Mouse (Mus musculus): ENCODE results near the gene Hormad2.
A peak's percentile ranks its signal among the peaks of the same experiment; 100 is the strongest.

Gene Hormad2

DNA sequence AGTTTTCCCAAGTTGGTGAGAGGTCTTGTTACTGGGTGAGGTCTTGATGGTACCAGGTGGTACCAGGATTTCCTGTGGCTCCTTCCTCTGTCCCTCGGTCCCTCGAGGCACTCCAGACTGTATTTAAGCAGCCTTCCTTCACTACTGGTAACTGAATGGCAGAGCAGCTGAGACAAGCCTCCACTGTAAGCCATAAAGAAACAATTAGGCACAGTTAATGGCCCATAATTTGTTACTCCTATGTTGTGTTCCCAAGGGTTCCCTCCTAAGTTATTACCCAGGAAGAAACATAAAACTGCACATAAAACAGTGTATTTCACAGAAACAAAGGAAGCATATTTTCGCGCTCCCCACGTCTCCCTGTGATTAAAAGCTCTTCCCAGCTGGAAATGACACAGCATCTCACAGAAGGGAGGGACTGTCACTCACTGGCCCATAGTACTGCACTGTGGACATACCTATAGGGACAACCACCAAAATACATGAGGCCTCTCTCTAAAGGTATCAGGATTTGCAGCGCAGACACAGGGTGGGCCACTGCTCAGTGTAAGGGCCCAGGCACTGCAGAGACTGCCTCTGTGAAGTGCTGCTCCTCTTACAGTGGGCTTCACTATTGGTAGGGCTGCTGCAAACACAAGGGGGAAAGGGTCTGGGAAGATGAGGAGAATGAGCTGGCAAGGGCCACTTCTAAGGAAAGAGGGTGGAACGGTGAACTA is 31.7 kb upstream of the Hormad2 start:
- H3K27me3 ChIP-seq (ENCODE audit: insufficient read depth, low read length) = no peaks in the 10 kb centered on the region
- TF ChIP-seq NANOG (IDR thresholded peaks at IDR 0.05; ENCODE audit: borderline replicate concordance, low read length) (no peak), CTCF (conservative IDR thresholded peaks at IDR 0.05; ENCODE audit: low read length) (no peak), POU5F1 (IDR thresholded peaks at IDR 0.05; ENCODE audit: borderline replicate concordance, low read length) (no peak)
- H3K4me1 ChIP-seq (replicated peaks; ENCODE audit: low read depth, low read length) = peaks cover 46% of the 10 kb centered on the region
- H3K4me3 ChIP-seq (replicated peaks; ENCODE audit: low read length) = no peak overlapping the region
- H3K36me3 ChIP-seq (ENCODE audit: insufficient read depth, low read length) = no peaks in the 10 kb centered on the region
- H3K9me3 ChIP-seq (ENCODE audit: low read length) = no peaks in the 10 kb centered on the region

DNA sequence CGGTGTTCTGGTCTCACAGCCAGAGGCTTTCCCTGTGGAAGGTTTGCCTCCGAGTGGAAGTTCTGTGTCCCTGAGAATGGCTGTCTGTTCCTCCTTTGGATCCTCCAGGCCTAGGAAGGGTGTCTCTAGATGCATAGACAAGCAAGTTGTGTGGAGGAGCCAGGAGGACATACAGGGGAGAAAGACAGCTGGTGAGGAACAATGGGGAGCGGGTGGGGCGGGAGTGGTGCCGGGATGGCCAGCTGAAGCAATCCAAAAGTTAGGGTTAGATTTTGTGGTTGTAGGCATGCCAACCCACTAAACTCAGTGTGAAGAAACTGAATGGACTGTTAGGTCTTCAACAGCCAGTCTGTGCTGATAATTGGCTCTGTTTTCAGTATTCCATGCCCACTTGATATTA is 30.8 kb upstream of the Hormad2 start:
- no peak for TF ChIP-seq CTCF (conservative IDR thresholded peaks at IDR 0.05; ENCODE audit: low read length)
- H3K4me1 ChIP-seq (replicated peaks; ENCODE audit: low read depth, low read length) = peaks cover 54% of the 10 kb centered on the region
- H3K4me3 ChIP-seq (replicated peaks; ENCODE audit: low read length) = no peak overlapping the region
- no peaks in the 10 kb centered on the region for H3K9me3 ChIP-seq (ENCODE audit: low read length)
- no peaks in the 10 kb centered on the region for H3K36me3 ChIP-seq (ENCODE audit: insufficient read depth, low read length)
- no peaks in the 10 kb centered on the region for H3K27me3 ChIP-seq (ENCODE audit: insufficient read depth, low read length)

DNA sequence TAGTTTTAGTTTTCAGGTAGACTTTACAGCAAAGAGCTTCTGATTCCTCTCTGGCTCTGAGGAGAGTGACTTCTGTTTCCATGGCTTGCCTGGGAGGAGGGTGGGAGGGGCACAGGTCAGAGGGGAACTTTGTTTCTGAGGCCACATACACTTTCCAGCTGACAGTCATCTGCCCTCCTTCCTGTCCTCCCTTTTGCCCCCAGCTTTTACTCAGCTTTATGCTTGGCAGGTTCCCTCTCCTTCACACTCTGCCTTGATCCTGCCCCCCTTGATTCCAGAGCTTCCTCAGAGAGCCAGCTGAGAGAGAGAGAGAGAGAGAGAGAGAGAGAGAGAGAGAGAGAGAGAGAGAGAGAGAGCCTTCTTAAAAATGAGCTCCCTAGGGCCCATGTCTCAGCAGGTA is 30.3 kb upstream of the Hormad2 start:
- TF ChIP-seq NANOG (IDR thresholded peaks at IDR 0.05; ENCODE audit: borderline replicate concordance, low read length) (no peak), CTCF (conservative IDR thresholded peaks at IDR 0.05; ENCODE audit: low read length) (no peak), POU5F1 (IDR thresholded peaks at IDR 0.05; ENCODE audit: borderline replicate concordance, low read length) (no peak)
- Histone ChIP-seq H3K4me3 (replicated peaks; ENCODE audit: low read length) (no peak overlapping the region), H3K4me1 (replicated peaks; ENCODE audit: low read depth, low read length) (peaks cover 58% of the 10 kb centered on the region), H3K27me3 (ENCODE audit: insufficient read depth, low read length) (no peaks in the 10 kb centered on the region), H3K9me3 (ENCODE audit: low read length) (no peaks in the 10 kb centered on the region), H3K36me3 (ENCODE audit: insufficient read depth, low read length) (no peaks in the 10 kb centered on the region)

DNA sequence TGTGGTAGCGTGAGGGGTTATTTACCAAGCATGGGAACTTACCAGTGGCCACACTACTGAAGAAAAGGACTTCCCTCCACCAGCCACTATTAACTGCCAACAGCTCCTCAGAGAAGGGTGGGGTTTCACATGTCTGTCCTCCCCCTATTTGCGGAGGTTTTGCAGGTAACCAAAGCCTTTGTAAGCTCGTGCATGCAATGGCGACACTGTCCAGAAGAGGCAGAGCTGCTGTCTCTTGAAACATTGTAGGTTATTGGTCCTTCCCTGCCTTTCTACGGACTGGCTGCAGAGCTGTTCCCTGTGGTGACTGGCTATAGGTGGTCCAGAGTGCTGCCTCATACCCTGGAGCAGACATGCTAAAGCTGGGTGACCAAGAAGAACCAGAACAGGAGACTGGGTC is 28.2 kb upstream of the Hormad2 start:
- Histone ChIP-seq H3K36me3 (ENCODE audit: insufficient read depth, low read length) (no peaks in the 10 kb centered on the region), H3K4me1 (replicated peaks; ENCODE audit: low read depth, low read length) (peaks cover 76% of the 10 kb centered on the region), H3K9me3 (ENCODE audit: low read length) (no peaks in the 10 kb centered on the region), H3K4me3 (replicated peaks; ENCODE audit: low read length) (no peak overlapping the region), H3K27me3 (ENCODE audit: insufficient read depth, low read length) (no peaks in the 10 kb centered on the region)
- TF ChIP-seq POU5F1 (IDR thresholded peaks at IDR 0.05; ENCODE audit: borderline replicate concordance, low read length) (no peak), CTCF (conservative IDR thresholded peaks at IDR 0.05; ENCODE audit: low read length) (0 out of 2 replicates have a peak, but pooled peaks have one; percentile 19), NANOG (IDR thresholded peaks at IDR 0.05; ENCODE audit: borderline replicate concordance, low read length) (no peak)

DNA sequence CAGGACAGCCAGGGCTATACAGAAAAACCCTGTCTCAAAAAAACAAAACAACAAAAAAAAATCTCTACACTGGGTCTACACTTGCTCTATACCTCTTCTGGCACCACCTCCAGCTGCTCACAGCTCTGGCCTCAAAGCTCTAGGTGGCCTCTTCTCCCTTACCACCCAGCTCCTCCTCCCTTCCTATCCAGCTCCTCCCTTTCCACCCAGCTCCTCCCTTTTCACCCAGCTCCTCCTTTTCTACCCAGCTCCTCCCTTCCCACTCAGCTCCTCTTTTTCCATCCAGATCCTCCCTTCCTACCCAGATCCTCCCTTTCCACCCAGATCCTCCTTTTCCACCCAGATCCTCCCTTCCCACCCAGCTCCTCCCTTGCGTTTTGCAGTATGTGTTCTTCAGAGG is 26.5 kb upstream of the Hormad2 start:
- peaks cover 79% of the 10 kb centered on the region for H3K4me1 ChIP-seq (replicated peaks; ENCODE audit: low read depth, low read length)
- no peaks in the 10 kb centered on the region for H3K36me3 ChIP-seq (ENCODE audit: insufficient read depth, low read length)
- no peaks in the 10 kb centered on the region for H3K27me3 ChIP-seq (ENCODE audit: insufficient read depth, low read length)
- TF ChIP-seq POU5F1 (IDR thresholded peaks at IDR 0.05; ENCODE audit: borderline replicate concordance, low read length) (no peak), CTCF (conservative IDR thresholded peaks at IDR 0.05; ENCODE audit: low read length) (no peak), NANOG (IDR thresholded peaks at IDR 0.05; ENCODE audit: borderline replicate concordance, low read length) (no peak)
- no peak overlapping the region for H3K4me3 ChIP-seq (replicated peaks; ENCODE audit: low read length)
- no peaks in the 10 kb centered on the region for H3K9me3 ChIP-seq (ENCODE audit: low read length)

DNA sequence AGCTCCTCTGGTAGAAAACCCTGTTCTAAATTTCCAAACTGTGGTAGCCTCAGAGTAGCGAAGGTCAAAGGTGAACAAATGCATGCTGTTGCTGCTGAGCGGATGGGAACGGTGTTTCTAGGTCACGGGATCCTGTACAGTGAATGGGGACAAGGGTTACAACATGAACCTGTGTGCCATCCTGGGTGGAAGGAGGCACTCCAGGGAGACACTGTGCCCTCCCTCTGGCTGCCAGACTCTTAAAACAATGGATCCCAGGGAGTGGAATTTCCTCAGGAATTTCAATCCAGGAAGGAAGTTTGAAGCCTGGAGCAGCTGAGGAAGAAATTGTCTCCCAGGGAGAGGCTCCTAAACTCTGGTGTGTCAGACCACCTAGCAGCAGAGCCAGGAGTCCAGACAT is 25.3 kb upstream of the Hormad2 start:
- peak overlapping the region; percentile 24 for H3K4me3 ChIP-seq (replicated peaks; ENCODE audit: low read length)
- no peak for TF ChIP-seq POU5F1 (IDR thresholded peaks at IDR 0.05; ENCODE audit: borderline replicate concordance, low read length)

DNA sequence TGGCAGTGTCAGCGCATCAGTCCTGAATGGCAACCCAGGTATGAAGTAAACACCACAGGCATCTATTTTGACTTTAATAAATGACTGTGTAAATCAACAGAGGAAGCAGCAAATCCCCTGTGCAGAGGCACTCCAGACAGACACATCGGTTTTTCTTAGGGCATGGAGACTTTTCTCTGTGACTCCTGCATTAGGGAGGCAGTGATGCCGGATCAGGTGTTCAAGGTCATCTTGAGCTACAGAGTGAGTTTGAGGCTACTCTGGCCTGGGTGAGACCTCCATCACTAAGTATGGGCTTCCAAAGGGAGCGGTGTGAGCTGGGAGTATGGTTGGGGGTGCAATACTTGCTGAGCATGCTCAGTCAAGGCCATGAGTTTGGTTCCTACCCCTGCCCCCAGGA is 23.7 kb upstream of the Hormad2 start:
- H3K4me1 ChIP-seq (replicated peaks; ENCODE audit: low read depth, low read length) = peaks cover 86% of the 10 kb centered on the region
- H3K36me3 ChIP-seq (ENCODE audit: insufficient read depth, low read length) = no peaks in the 10 kb centered on the region
- no peak for TF ChIP-seq NANOG (IDR thresholded peaks at IDR 0.05; ENCODE audit: borderline replicate concordance, low read length)
- TF ChIP-seq CTCF (conservative IDR thresholded peaks at IDR 0.05; ENCODE audit: low read length) = no peak
- TF ChIP-seq POU5F1 (IDR thresholded peaks at IDR 0.05; ENCODE audit: borderline replicate concordance, low read length) = no peak
- H3K9me3 ChIP-seq (ENCODE audit: low read length) = no peaks in the 10 kb centered on the region
- peak overlapping the region; percentile 60; the same call in 1 of the 2 replicates for H3K4me3 ChIP-seq (replicated peaks; ENCODE audit: low read length)
- H3K27me3 ChIP-seq (ENCODE audit: insufficient read depth, low read length) = no peaks in the 10 kb centered on the region

More for the DNA sequence above, 25.3 kb upstream of the Hormad2 start:
- Histone ChIP-seq H3K4me1 (replicated peaks; ENCODE audit: low read depth, low read length) (peaks cover 79% of the 10 kb centered on the region), H3K9me3 (ENCODE audit: low read length) (no peaks in the 10 kb centered on the region), H3K36me3 (ENCODE audit: insufficient read depth, low read length) (no peaks in the 10 kb centered on the region), H3K27me3 (ENCODE audit: insufficient read depth, low read length) (no peaks in the 10 kb centered on the region)

DNA sequence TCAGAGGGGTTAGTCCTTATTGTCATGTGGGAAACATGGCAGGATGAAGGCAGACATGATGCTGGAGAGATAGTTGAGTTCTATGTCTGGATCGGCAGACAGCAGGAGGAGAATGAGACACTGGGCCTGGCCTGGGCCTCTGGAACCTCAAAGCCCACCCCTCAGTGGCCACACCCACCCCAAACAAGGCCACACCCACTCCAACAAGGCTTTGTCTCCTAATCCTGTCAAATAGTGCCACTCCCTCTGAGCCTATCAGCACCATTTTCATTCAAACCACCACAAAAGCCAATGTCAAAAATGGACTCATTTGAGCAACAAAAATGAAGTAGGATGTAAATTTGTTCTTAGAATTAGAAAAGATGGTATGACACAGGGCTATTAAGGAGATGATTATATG is 23.3 kb upstream of the Hormad2 start:
- H3K9me3 ChIP-seq (ENCODE audit: low read length) = no peaks in the 10 kb centered on the region
- peak overlapping the region; percentile 60 for H3K4me3 ChIP-seq (replicated peaks; ENCODE audit: low read length)
- TF ChIP-seq POU5F1 (IDR thresholded peaks at IDR 0.05; ENCODE audit: borderline replicate concordance, low read length) (no peak), NANOG (IDR thresholded peaks at IDR 0.05; ENCODE audit: borderline replicate concordance, low read length) (no peak), CTCF (conservative IDR thresholded peaks at IDR 0.05; ENCODE audit: low read length) (no peak)
- no peaks in the 10 kb centered on the region for H3K27me3 ChIP-seq (ENCODE audit: insufficient read depth, low read length)
- H3K36me3 ChIP-seq (ENCODE audit: insufficient read depth, low read length) = no peaks in the 10 kb centered on the region
- H3K4me1 ChIP-seq (replicated peaks; ENCODE audit: low read depth, low read length) = peaks cover 90% of the 10 kb centered on the region

DNA sequence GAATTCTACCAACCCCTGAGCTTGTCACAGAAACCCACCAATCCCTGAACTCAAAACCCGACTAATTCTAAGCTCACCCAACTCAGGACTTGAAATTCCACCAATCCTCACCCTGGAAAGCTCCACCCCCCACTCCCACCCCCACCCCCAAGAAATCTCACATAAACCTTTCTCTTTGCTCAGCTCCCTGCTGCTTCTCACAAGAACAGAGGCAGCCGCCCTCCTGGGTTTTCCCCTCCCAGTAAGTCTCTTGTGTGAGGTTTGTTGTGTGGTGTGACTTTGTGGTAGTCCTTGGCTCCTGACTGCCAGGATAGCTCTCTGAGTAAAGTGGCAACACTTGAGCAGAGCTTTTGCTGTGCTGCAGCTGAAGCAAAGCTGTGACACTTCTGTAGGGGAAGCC is 22.0 kb upstream of the Hormad2 start:
- peaks cover 96% of the 10 kb centered on the region for H3K4me1 ChIP-seq (replicated peaks; ENCODE audit: low read depth, low read length)
- H3K9me3 ChIP-seq (ENCODE audit: low read length) = no peaks in the 10 kb centered on the region
- H3K27me3 ChIP-seq (ENCODE audit: insufficient read depth, low read length) = no peaks in the 10 kb centered on the region; the same call in 1 of the 2 replicates
- TF ChIP-seq NANOG (IDR thresholded peaks at IDR 0.05; ENCODE audit: borderline replicate concordance, low read length) = no peak
- TF ChIP-seq CTCF (conservative IDR thresholded peaks at IDR 0.05; ENCODE audit: low read length) = no peak
- TF ChIP-seq POU5F1 (IDR thresholded peaks at IDR 0.05; ENCODE audit: borderline replicate concordance, low read length) = no peak
- H3K4me3 ChIP-seq (replicated peaks; ENCODE audit: low read length) = 0 out of 2 replicates have a peak overlapping the region, but pooled peaks have one; percentile 37
- H3K36me3 ChIP-seq (ENCODE audit: insufficient read depth, low read length) = no peaks in the 10 kb centered on the region
